Mouse (Mus musculus): ENCODE data around the gene Hacd3. TPM values are rescaled to one million over a fixed set of nuclear protein-coding genes. Genes with fewer than 3 reads are reported as not detected.

Hacd3 gene
- polyA plus RNA-seq, 1 experiment = 22.3 TPM

GRCm38 (mm10) chr9:65016978-65017827 is 4.3 kb downstream of the Hacd3 start:
- H3K36me3 ChIP-seq (ENCODE audit: control insufficient read depth, insufficient read depth, low read length) = no peaks in the 10 kb centered on the region
- peaks cover 8% of the 10 kb centered on the region for H3K4me1 ChIP-seq (ENCODE audit: control insufficient read depth, insufficient read depth, low read length)
- no peak for TF ChIP-seq POLR2A (IDR thresholded peaks at IDR 0.05; ENCODE audit: control insufficient read depth, low read depth, low read length)
- no peak for TF ChIP-seq CTCF (IDR thresholded peaks at IDR 0.05; ENCODE audit: control insufficient read depth, insufficient read depth, insufficient replicate concordance, low read depth, low read length)
- no peak overlapping the region for H3K4me3 ChIP-seq (ENCODE audit: control insufficient read depth, low read depth, low read length)
- no peaks in the 10 kb centered on the region for H3K27me3 ChIP-seq (ENCODE audit: control insufficient read depth, insufficient read depth, low read length)
- peak overlapping the region; percentile 30 for H3K27ac ChIP-seq (ENCODE audit: control insufficient read depth, insufficient read depth, low read depth, low read length)

- no peak for TF ChIP-seq POLR2A (IDR thresholded peaks at IDR 0.05; ENCODE audit: control insufficient read depth, low read depth, low read length)
- TF ChIP-seq CTCF (IDR thresholded peaks at IDR 0.05; ENCODE audit: control insufficient read depth, insufficient read depth, insufficient replicate concordance, low read depth, low read length) = no peak
- Histone ChIP-seq H3K4me3 (ENCODE audit: control insufficient read depth, low read depth, low read length) (no peak overlapping the region), H3K4me1 (ENCODE audit: control insufficient read depth, insufficient read depth, low read length) (peaks cover 6% of the 10 kb centered on the region), H3K27ac (ENCODE audit: control insufficient read depth, insufficient read depth, low read depth, low read length) (peak overlapping the region; percentile 39), H3K27me3 (ENCODE audit: control insufficient read depth, insufficient read depth, low read length) (no peaks in the 10 kb centered on the region), H3K36me3 (ENCODE audit: control insufficient read depth, insufficient read depth, low read length) (no peaks in the 10 kb centered on the region)
Observed at GRCm38 (mm10) chr9:65016241-65016977, 5.1 kb downstream of the Hacd3 start.

GRCm38 (mm10) chr9:65015461-65016222 is 5.9 kb downstream of the Hacd3 start:
- Histone ChIP-seq H3K4me1 (ENCODE audit: control insufficient read depth, insufficient read depth, low read length) (peaks cover 6% of the 10 kb centered on the region), H3K27ac (ENCODE audit: control insufficient read depth, insufficient read depth, low read depth, low read length) (peak overlapping the region; percentile 60)
- TF ChIP-seq POLR2A (IDR thresholded peaks at IDR 0.05; ENCODE audit: control insufficient read depth, low read depth, low read length) = no peak
- TF ChIP-seq CTCF (IDR thresholded peaks at IDR 0.05; ENCODE audit: control insufficient read depth, insufficient read depth, insufficient replicate concordance, low read depth, low read length) = no peak

GRCm38 (mm10) chr9:65011304-65011703 is 10.2 kb downstream of the Hacd3 start:
- H3K27me3 ChIP-seq (ENCODE audit: control insufficient read depth, insufficient read depth, low read length) = no peaks in the 10 kb centered on the region
- no peaks in the 10 kb centered on the region for H3K36me3 ChIP-seq (ENCODE audit: control insufficient read depth, insufficient read depth, low read length)
- no peak overlapping the region for H3K27ac ChIP-seq (ENCODE audit: control insufficient read depth, insufficient read depth, low read depth, low read length)
- H3K4me3 ChIP-seq (ENCODE audit: control insufficient read depth, low read depth, low read length) = no peak overlapping the region
- TF ChIP-seq CTCF (IDR thresholded peaks at IDR 0.05; ENCODE audit: control insufficient read depth, insufficient read depth, insufficient replicate concordance, low read depth, low read length) (peak; percentile 15; the same call in 1 of the 2 replicates), POLR2A (IDR thresholded peaks at IDR 0.05; ENCODE audit: control insufficient read depth, low read depth, low read length) (no peak)
- H3K4me1 ChIP-seq (ENCODE audit: control insufficient read depth, insufficient read depth, low read length) = no peaks in the 10 kb centered on the region

More at GRCm38 (mm10) chr9:65015461-65016222, 5.9 kb downstream of the Hacd3 start:
- Histone ChIP-seq H3K36me3 (ENCODE audit: control insufficient read depth, insufficient read depth, low read length) (no peaks in the 10 kb centered on the region), H3K27me3 (ENCODE audit: control insufficient read depth, insufficient read depth, low read length) (no peaks in the 10 kb centered on the region), H3K4me3 (ENCODE audit: control insufficient read depth, low read depth, low read length) (no peak overlapping the region)

GRCm38 (mm10) chr9:65010632-65011031 is 10.9 kb downstream of the Hacd3 start:
- Histone ChIP-seq H3K27me3 (ENCODE audit: control insufficient read depth, insufficient read depth, low read length) (no peaks in the 10 kb centered on the region), H3K36me3 (ENCODE audit: control insufficient read depth, insufficient read depth, low read length) (no peaks in the 10 kb centered on the region), H3K4me1 (ENCODE audit: control insufficient read depth, insufficient read depth, low read length) (no peaks in the 10 kb centered on the region), H3K27ac (ENCODE audit: control insufficient read depth, insufficient read depth, low read depth, low read length) (no peak overlapping the region), H3K4me3 (ENCODE audit: control insufficient read depth, low read depth, low read length) (no peak overlapping the region)
- no peak for TF ChIP-seq CTCF (IDR thresholded peaks at IDR 0.05; ENCODE audit: control insufficient read depth, insufficient read depth, insufficient replicate concordance, low read depth, low read length)
- no peak for TF ChIP-seq POLR2A (IDR thresholded peaks at IDR 0.05; ENCODE audit: control insufficient read depth, low read depth, low read length)

- Histone ChIP-seq H3K27me3 (ENCODE audit: control insufficient read depth, insufficient read depth, low read length) (no peaks in the 10 kb centered on the region), H3K4me1 (ENCODE audit: control insufficient read depth, insufficient read depth, low read length) (no peaks in the 10 kb centered on the region), H3K4me3 (ENCODE audit: control insufficient read depth, low read depth, low read length) (no peak overlapping the region), H3K27ac (ENCODE audit: control insufficient read depth, insufficient read depth, low read depth, low read length) (no peak overlapping the region), H3K36me3 (ENCODE audit: control insufficient read depth, insufficient read depth, low read length) (no peaks in the 10 kb centered on the region; the same call in 1 of the 2 replicates)
- no peak for TF ChIP-seq CTCF (IDR thresholded peaks at IDR 0.05; ENCODE audit: control insufficient read depth, insufficient read depth, insufficient replicate concordance, low read depth, low read length)
- TF ChIP-seq POLR2A (IDR thresholded peaks at IDR 0.05; ENCODE audit: control insufficient read depth, low read depth, low read length) = no peak
Observed at GRCm38 (mm10) chr9:65005737-65006136, 15.8 kb downstream of the Hacd3 start.

All from testis, adult 2 months (tissue).